Mouse (Mus musculus) midbrain, embryonic 10.5 days (tissue): ENCODE measurements around the gene Lonp1. TPM values are rescaled to one million over a fixed set of nuclear protein-coding genes. Genes with fewer than 3 reads are reported as not detected.

Source experiments
- DNase-seq: peaks from one replicate; pipeline ENCODE4 v3.0.0-alpha.2; 2017; ENCODE audit warnings: low spot score
- H3K27ac ChIP-seq: fragments of 300-500 bp; sonication (generic); replicated peaks from 2 replicates; pipeline ENCODE4 v1.5.1; 2016; ENCODE audit warnings: mild to moderate bottlenecking
- H3K27me3 ChIP-seq: fragments of 300-500 bp; sonication (generic); 2 replicates; pipeline ENCODE4 v1.6.1; 2016; ENCODE audit warnings: low read depth, mild to moderate bottlenecking; ENCODE audit not compliant: poor library complexity, severe bottlenecking
- H3K36me3 ChIP-seq: fragments of 300-500 bp; sonication (generic); 2 replicates; pipeline ENCODE4 v1.6.1; 2016; ENCODE audit warnings: mild to moderate bottlenecking, moderate library complexity
- H3K4me1 ChIP-seq: fragments of 300-500 bp; sonication (generic); 2 replicates; pipeline ENCODE4 v1.6.1; 2016
- H3K4me3 ChIP-seq: fragments of 300-500 bp; sonication (generic); 2 replicates; pipeline ENCODE4 v1.5.1; 2016; ENCODE audit warnings: mild to moderate bottlenecking, moderate library complexity
- H3K9me3 ChIP-seq: fragments of 300-500 bp; sonication (generic); replicated peaks from 2 replicates; pipeline ENCODE4 v1.6.1; 2016; ENCODE audit warnings: mild to moderate bottlenecking
- WGBS: fragments of 180-500 bp; shearing (Covaris S2); methylation state at CpG from one replicate; pipeline ENCODE4 v1.1.7; 2016; 5-methylcytosine and 5-hydroxymethylcytosine counted together
- polyA plus RNA-seq: library from polyadenylated mRNA; unstranded; fragments of >200 nt; fragmentation: Nextera tagmentation; extraction: Ambion mirVana; gene quantifications from 2 replicates; pipeline ENCODE4 v1.2.1, GENCODE M21; 2016

The Lonp1 gene
- polyA plus RNA-seq, 1 experiment from 2014 or later = 54.4 TPM

- Histone ChIP-seq H3K27ac (no peak overlapping the region), H3K27me3 (no peaks in the 10 kb centered on the region), H3K4me1 (peaks cover 14% of the 10 kb centered on the region), H3K4me3 (no peak overlapping the region), H3K9me3 (no peaks in the 10 kb centered on the region), H3K36me3 (peaks cover 91% of the 10 kb centered on the region)
- WGBS = 90% methylated on average over 9 of the region's 9 CpGs
- no peak for DNase-seq
These were observed 22.7 kb downstream of the Lonp1 start for GRCm38 (mm10) chr17:56604070-56604380.

GRCm38 (mm10) chr17:56603186-56604069, 23.3 kb downstream of the Lonp1 start:
- Histone ChIP-seq H3K36me3 (peaks cover 94% of the 10 kb centered on the region), H3K4me1 (peaks cover 8% of the 10 kb centered on the region), H3K9me3 (no peaks in the 10 kb centered on the region), H3K27me3 (no peaks in the 10 kb centered on the region), H3K4me3 (no peak overlapping the region), H3K27ac (no peak overlapping the region)
- DNase-seq = no peak
- WGBS = 96% methylated on average over 28 of the region's 28 CpGs

GRCm38 (mm10) chr17:56593527-56594271, 33.0 kb downstream of the Lonp1 start:
- no peak for DNase-seq
- WGBS = 94% methylated on average over 8 of the region's 8 CpGs
- H3K4me3 ChIP-seq = no peak overlapping the region
- H3K27ac ChIP-seq = no peak overlapping the region
- H3K27me3 ChIP-seq = no peaks in the 10 kb centered on the region
- H3K4me1 ChIP-seq = peaks cover under 1% of the 10 kb centered on the region; the same call in 1 of the 2 replicates
- no peaks in the 10 kb centered on the region for H3K9me3 ChIP-seq
- H3K36me3 ChIP-seq = peaks cover 97% of the 10 kb centered on the region

- Histone ChIP-seq H3K4me1 (peaks cover 11% of the 10 kb centered on the region), H3K4me3 (no peak overlapping the region), H3K27ac (no peak overlapping the region), H3K36me3 (peaks cover 100% of the 10 kb centered on the region), H3K27me3 (no peaks in the 10 kb centered on the region), H3K9me3 (no peaks in the 10 kb centered on the region)
- DNase-seq = no peak
These were observed 34.1 kb downstream of the Lonp1 start for GRCm38 (mm10) chr17:56592553-56592952.

GRCm38 (mm10) chr17:56588921-56589320, 37.8 kb downstream of the Lonp1 start:
- 95% methylated on average over 4 of the region's 4 CpGs for WGBS
- Histone ChIP-seq H3K27ac (no peak overlapping the region), H3K36me3 (peaks cover 78% of the 10 kb centered on the region)

GRCm38 (mm10) chr17:56587773-56588172, 38.9 kb downstream of the Lonp1 start:
- peaks cover 40% of the 10 kb centered on the region for H3K4me1 ChIP-seq
- H3K36me3 ChIP-seq = peaks cover 70% of the 10 kb centered on the region

More at GRCm38 (mm10) chr17:56588921-56589320, 37.8 kb downstream of the Lonp1 start:
- no peaks in the 10 kb centered on the region for H3K9me3 ChIP-seq
- DNase-seq = no peak
- H3K4me3 ChIP-seq = peak overlapping the region; percentile 7; the same call in 1 of the 2 replicates
- no peaks in the 10 kb centered on the region for H3K27me3 ChIP-seq
- H3K4me1 ChIP-seq = peaks cover 30% of the 10 kb centered on the region

GRCm38 (mm10) chr17:56585171-56585821, 41.4 kb downstream of the Lonp1 start:
- Histone ChIP-seq H3K27ac (peak overlapping the region; percentile 96), H3K4me1 (peaks cover 55% of the 10 kb centered on the region), H3K27me3 (no peaks in the 10 kb centered on the region), H3K4me3 (peak overlapping the region; percentile 94), H3K9me3 (no peaks in the 10 kb centered on the region), H3K36me3 (peaks cover 70% of the 10 kb centered on the region)
- under 1% methylated on average over 61 of the region's 61 CpGs for WGBS
- peak; percentile 61 for DNase-seq

More at GRCm38 (mm10) chr17:56587773-56588172, 38.9 kb downstream of the Lonp1 start:
- H3K27ac ChIP-seq = no peak overlapping the region
- H3K27me3 ChIP-seq = no peaks in the 10 kb centered on the region
- H3K9me3 ChIP-seq = no peaks in the 10 kb centered on the region
- 90% methylated on average over 1 of the region's 1 CpGs for WGBS
- peak overlapping the region; percentile 22 for H3K4me3 ChIP-seq
- DNase-seq = no peak

- H3K4me3 ChIP-seq = peak within 1 kb of the TSS; percentile 94
- H3K27me3 ChIP-seq = no peaks in the 10 kb centered on the region
- peak within 1 kb of the TSS; percentile 96 for H3K27ac ChIP-seq
- H3K36me3 ChIP-seq = peaks cover 70% of the 10 kb centered on the region
- peaks cover 55% of the 10 kb centered on the region for H3K4me1 ChIP-seq
- DNase-seq = peak; percentile 100
- under 1% methylated on average over 100 of the region's 101 CpGs for WGBS
- no peaks in the 10 kb centered on the region for H3K9me3 ChIP-seq
These were observed 42.2 kb downstream of the Lonp1 start, which contains the start of the genes Safb2 and Safb for GRCm38 (mm10) chr17:56584257-56585130. Gene Safb2, minus strand, starts transcription at chr17:56584585. Gene Safb, plus strand, starts transcription at chr17:56584825.

- 5% methylated on average over 33 of the region's 33 CpGs for WGBS
- H3K4me1 ChIP-seq = peaks cover 55% of the 10 kb centered on the region
- peak overlapping the region; percentile 96 for H3K27ac ChIP-seq
- no peak for DNase-seq
- peaks cover 70% of the 10 kb centered on the region for H3K36me3 ChIP-seq
- peak overlapping the region; percentile 94 for H3K4me3 ChIP-seq
- H3K9me3 ChIP-seq = no peaks in the 10 kb centered on the region
- no peaks in the 10 kb centered on the region for H3K27me3 ChIP-seq
These were observed 43.0 kb downstream of the Lonp1 start for GRCm38 (mm10) chr17:56583611-56584256.

- Histone ChIP-seq H3K4me3 (peak overlapping the region; percentile 94), H3K27me3 (no peaks in the 10 kb centered on the region), H3K9me3 (no peaks in the 10 kb centered on the region), H3K27ac (peak overlapping the region; percentile 96), H3K4me1 (peaks cover 49% of the 10 kb centered on the region), H3K36me3 (peaks cover 70% of the 10 kb centered on the region)
- no peak for DNase-seq
- 74% methylated on average over 1 of the region's 1 CpGs for WGBS
These were observed 43.6 kb downstream of the Lonp1 start for GRCm38 (mm10) chr17:56583071-56583470.

GRCm38 (mm10) chr17:56572939-56573338, 53.7 kb downstream of the Lonp1 start:
- Histone ChIP-seq H3K4me1 (no peaks in the 10 kb centered on the region), H3K36me3 (peaks cover 96% of the 10 kb centered on the region), H3K9me3 (no peaks in the 10 kb centered on the region), H3K27ac (no peak overlapping the region), H3K27me3 (no peaks in the 10 kb centered on the region), H3K4me3 (no peak overlapping the region)
- no peak for DNase-seq
- 98% methylated on average over 3 of the region's 3 CpGs for WGBS
